Mouse (Mus musculus) c-Kit-negative CD71-positive TER-119-positive erythroid progenitor cells, embryonic 14.5 days (primary cell): ENCODE measurements around the gene Gm49450.
"Not testable (repeated sequence)": the region's sequence is repeated elsewhere in the genome, so short reads cannot be mapped to it uniquely, and the experiment has no call there.

Experiments used
- DNase-seq: peaks from one replicate; pipeline ENCODE4 v3.0.0-alpha.2; 2013; ENCODE audit warnings: low read depth, low spot score

Gene Gm49450

GRCm38 (mm10) chr15:98954425-98955253, 1.3 kb upstream of the Gm49450 start:
- no peak for DNase-seq

GRCm38 (mm10) chr15:98952751-98953400, 475 bp downstream of the Gm49450 start:
- no peak for DNase-seq

- no peak for DNase-seq
These were observed 1.3 kb downstream of the Gm49450 start for GRCm38 (mm10) chr15:98952063-98952455.

- not testable (repeated sequence) for DNase-seq
These were observed 2.0 kb downstream of the Gm49450 start for GRCm38 (mm10) chr15:98951122-98952062.

- no peak for DNase-seq
These were observed 3.8 kb downstream of the Gm49450 start for GRCm38 (mm10) chr15:98949607-98949892.

- no peak for DNase-seq
These were observed 4.3 kb downstream of the Gm49450 start for GRCm38 (mm10) chr15:98948857-98949606.

GRCm38 (mm10) chr15:98948382-98948781, 5.0 kb downstream of the Gm49450 start:
- no peak for DNase-seq

- no peak for DNase-seq
These were observed 5.5 kb downstream of the Gm49450 start for GRCm38 (mm10) chr15:98947884-98948283.

- DNase-seq = no peak
These were observed 10.2 kb downstream of the Gm49450 start for GRCm38 (mm10) chr15:98943133-98943532.

GRCm38 (mm10) chr15:98942081-98942480, 11.3 kb downstream of the Gm49450 start:
- DNase-seq = no peak

GRCm38 (mm10) chr15:98941539-98941938, 11.8 kb downstream of the Gm49450 start:
- DNase-seq = no peak

- no peak for DNase-seq
These were observed 12.5 kb downstream of the Gm49450 start for GRCm38 (mm10) chr15:98940816-98941215.

GRCm38 (mm10) chr15:98934217-98934839, 19.0 kb downstream of the Gm49450 start, which contains the start of gene Tuba1b:
Gene Tuba1b, minus strand, starts transcription at chr15:98934565.
- peak; percentile 78 for DNase-seq

- peak; percentile 95 for DNase-seq
These were observed 19.5 kb downstream of the Gm49450 start for GRCm38 (mm10) chr15:98933833-98934216.

- DNase-seq = not testable (repeated sequence)
These were observed 20.2 kb downstream of the Gm49450 start for GRCm38 (mm10) chr15:98933004-98933671.

GRCm38 (mm10) chr15:98930998-98931397, 22.4 kb downstream of the Gm49450 start:
- DNase-seq = no peak

GRCm38 (mm10) chr15:98930017-98930734, 23.2 kb downstream of the Gm49450 start:
- DNase-seq = no peak

- DNase-seq = no peak
These were observed 24.6 kb downstream of the Gm49450 start for GRCm38 (mm10) chr15:98928598-98929240.

GRCm38 (mm10) chr15:98927566-98927965, 25.8 kb downstream of the Gm49450 start:
- no peak for DNase-seq
